Mouse (Mus musculus) heart, postnatal 0 days (tissue): ENCODE data around the gene Cox6a1. TPM values are rescaled to one million over a fixed set of nuclear protein-coding genes. Genes with fewer than 3 reads are reported as not detected.
A peak's percentile ranks its signal among the peaks of the same experiment; 100 is the strongest.

Experiments used
- ATAC-seq: fragments of 200-750 bp; cut with Nextera tagmentation; 2 replicates; pipeline ENCODE4 v1.8.0; 2017; ENCODE audit warnings: low read depth, moderate number of reproducible peaks, moderate library complexity; ENCODE audit not compliant: insufficient read depth
- DNase-seq: peaks from one replicate; pipeline ENCODE4 v3.0.0-alpha.2; 2016; ENCODE audit warnings: low spot score
- H3K27ac ChIP-seq: fragments of 300-500 bp; sonication (generic); 2 replicates; pipeline ENCODE4 v1.5.1; 2014; ENCODE audit warnings: low read depth, mild to moderate bottlenecking
- H3K27me3 ChIP-seq: fragments of 300-500 bp; sonication (generic); 2 replicates; pipeline ENCODE4 v1.6.1; 2014; ENCODE audit warnings: low read length, mixed read lengths; ENCODE audit not compliant: control insufficient read depth, insufficient read depth
- H3K36me3 ChIP-seq: fragments of 300-500 bp; sonication (generic); replicated peaks from 2 replicates; pipeline ENCODE4 v1.6.1; 2014; ENCODE audit warnings: low read length, mixed read lengths; ENCODE audit not compliant: control insufficient read depth, insufficient read depth
- H3K4me1 ChIP-seq: fragments of 300-500 bp; sonication (generic); 2 replicates; pipeline ENCODE4 v1.6.1; 2014; ENCODE audit warnings: antibody characterized with exemption; ENCODE audit not compliant: control insufficient read depth, insufficient read depth
- H3K4me2 ChIP-seq: fragments of 300-500 bp; sonication (generic); 2 replicates; pipeline ENCODE4 v1.6.1; 2014; ENCODE audit warnings: low read depth, mild to moderate bottlenecking, low read length, moderate library complexity
- H3K4me3 ChIP-seq: fragments of 300-500 bp; sonication (generic); 2 replicates; pipeline ENCODE4 v1.5.1; 2014; ENCODE audit warnings: low read depth, low read length
- H3K9ac ChIP-seq: fragments of 300-500 bp; sonication (generic); replicated peaks from 2 replicates; pipeline ENCODE4 v1.6.1; 2014; ENCODE audit warnings: low read depth, low read length, mixed read lengths
- H3K9me3 ChIP-seq: fragments of 300-500 bp; sonication (generic); replicated peaks from 2 replicates; pipeline ENCODE4 v1.6.1; 2016; ENCODE audit warnings: low read length; ENCODE audit not compliant: control insufficient read depth
- CTCF ChIP-seq: IDR thresholded peaks from 2 replicates; pipeline ENCODE4 v1.5.1; 2016; ENCODE audit warnings: antibody characterized with exemption, control low read depth, low read depth
- EP300 ChIP-seq: IDR thresholded peaks from 2 replicates; pipeline ENCODE4 v1.6.1; 2016; ENCODE audit warnings: antibody characterized with exemption, low read depth
- WGBS: fragments of 180-500 bp; shearing (Covaris S2); extraction: QIAGEN DNeasy Blood & Tissue Kit; methylation state at CpG from one replicate; pipeline ENCODE4 v1.1.7; 2014; 5-methylcytosine and 5-hydroxymethylcytosine counted together
- polyA plus RNA-seq: library from polyadenylated mRNA; unstranded; fragments of >200 nt; fragmentation: Nextera tagmentation; extraction: Ambion mirVana; gene quantifications from 2 replicates; pipeline ENCODE4 v1.2.1, GENCODE M21; 2015
- total RNA-seq: library from RNA; depleted of rRNA; stranded (reverse); fragments of >200 nt; gene quantifications from 2 replicates; pipeline ENCODE4 v1.2.3, GENCODE M21; 2014; ENCODE audit warnings: low replicate concordance; rRNA removed

Cox6a1 gene
- total RNA-seq (1,673 and 1,690 TPM in 2 replicates), polyA plus RNA-seq (2,126 and 2,128 TPM in 2 replicates)

DNA sequence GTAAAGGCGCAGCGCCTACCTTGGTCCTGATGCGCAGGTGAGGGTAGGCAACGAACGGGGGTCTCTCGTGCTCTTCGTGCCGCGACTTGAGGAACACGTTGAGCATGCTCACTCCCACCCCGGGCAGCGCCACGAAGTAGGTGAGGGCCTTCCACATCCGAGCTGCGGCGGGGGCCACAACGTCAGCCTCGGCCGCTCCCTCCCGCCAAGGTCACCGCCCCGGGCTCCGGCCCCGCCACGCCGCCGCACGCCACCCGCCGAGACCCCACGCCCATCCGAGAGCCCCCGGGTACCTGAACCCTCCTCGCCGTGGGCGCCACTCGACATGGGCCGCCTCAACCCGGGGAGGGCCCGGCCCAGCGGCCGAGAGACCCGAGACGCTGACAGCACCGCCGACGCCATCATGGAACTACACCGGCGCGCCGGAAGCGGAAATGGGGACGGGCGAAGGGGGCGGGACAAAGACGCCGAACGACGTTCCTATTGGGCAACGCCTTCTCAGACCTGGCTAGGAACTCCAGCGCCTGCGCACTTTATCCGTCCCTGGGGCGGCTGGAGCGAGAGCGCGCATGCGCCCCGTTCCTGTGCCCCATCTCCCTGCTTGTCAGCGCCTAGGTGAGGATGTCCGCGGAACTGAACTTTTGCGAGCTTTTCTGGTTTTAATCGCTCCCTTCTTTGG, at the start of gene Cox6a1:
Gene Cox6a1 (minus strand): TSS at position 436 of the 679 bp plus-strand sequence.
- H3K27ac ChIP-seq = peak within 1 kb of the TSS; percentile 80
- H3K4me3 ChIP-seq = peak within 1 kb of the TSS; percentile 89
- DNase-seq = peak; percentile 98
- H3K27me3 ChIP-seq = no peaks in the 10 kb centered on the region
- WGBS = under 1% methylated on average over 71 of the region's 74 CpGs
- TF ChIP-seq EP300 (no peak), CTCF (no peak)
- peaks cover 28% of the 10 kb centered on the region for H3K36me3 ChIP-seq
- peak within 1 kb of the TSS; percentile 95 for H3K4me2 ChIP-seq
- peak; percentile 96 for ATAC-seq
- H3K9me3 ChIP-seq = no peaks in the 10 kb centered on the region
- peak within 1 kb of the TSS; percentile 87 for H3K9ac ChIP-seq
- 0 out of 2 replicates have a peak, but pooled peaks cover 6% of the 10 kb centered on the region for H3K4me1 ChIP-seq

- Histone ChIP-seq H3K9me3 (no peaks in the 10 kb centered on the region), H3K4me2 (peak overlapping the region; percentile 66), H3K9ac (peak overlapping the region; percentile 48; the same call in 1 of the 2 replicates), H3K4me3 (peak overlapping the region; percentile 32), H3K36me3 (no peaks in the 10 kb centered on the region), H3K27ac (no peak overlapping the region), H3K4me1 (0 out of 2 replicates have a peak, but pooled peaks cover 9% of the 10 kb centered on the region), H3K27me3 (peaks cover 22% of the 10 kb centered on the region)
- 5% methylated on average over 46 of the region's 48 CpGs for WGBS
- ATAC-seq (no peak), DNase-seq (no peak)
- no peak for TF ChIP-seq EP300
- no peak for TF ChIP-seq CTCF
Measured at GRCm38 (mm10) chr5:115397839-115398780, 49.3 kb upstream of the Cox6a1 start.

DNA sequence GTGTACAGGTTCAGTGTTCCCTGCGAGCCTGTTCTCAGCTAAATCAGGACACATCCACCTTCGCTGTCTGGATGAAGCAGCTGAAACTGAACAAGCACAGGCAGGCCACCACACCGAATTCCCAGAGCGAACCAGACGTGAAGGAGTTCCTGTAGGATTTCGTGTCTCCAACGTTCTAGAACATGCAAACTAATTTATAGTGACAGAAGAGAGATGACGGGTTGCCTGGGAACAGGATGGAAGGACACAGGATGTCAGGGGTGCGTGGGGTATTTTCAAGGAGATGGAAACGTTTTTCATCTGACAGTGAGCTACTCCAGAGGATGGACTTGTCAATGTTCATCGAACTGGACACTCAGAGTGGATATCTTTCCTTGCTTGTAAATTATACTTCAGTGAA, 47.9 kb upstream of the Cox6a1 start:
- Histone ChIP-seq H3K4me1 (0 out of 2 replicates have a peak, but pooled peaks cover 9% of the 10 kb centered on the region), H3K27me3 (peaks cover 22% of the 10 kb centered on the region), H3K36me3 (no peaks in the 10 kb centered on the region), H3K27ac (no peak overlapping the region), H3K9me3 (no peaks in the 10 kb centered on the region), H3K9ac (no peak overlapping the region), H3K4me3 (no peak overlapping the region), H3K4me2 (no peak overlapping the region)
- no peak for DNase-seq
- 66% methylated on average over 11 of the region's 11 CpGs for WGBS
- no peak for ATAC-seq
- TF ChIP-seq CTCF (no peak), EP300 (no peak)

GRCm38 (mm10) chr5:115394836-115395235, 46.1 kb upstream of the Cox6a1 start:
- TF ChIP-seq EP300 (no peak), CTCF (no peak)
- H3K4me3 ChIP-seq = no peak overlapping the region
- no peaks in the 10 kb centered on the region for H3K36me3 ChIP-seq
- no peak for ATAC-seq
- no peaks in the 10 kb centered on the region for H3K9me3 ChIP-seq
- no peak overlapping the region for H3K9ac ChIP-seq
- WGBS = 35% methylated on average over 10 of the region's 10 CpGs
- DNase-seq = no peak
- 0 out of 2 replicates have a peak, but pooled peaks cover 9% of the 10 kb centered on the region for H3K4me1 ChIP-seq
- H3K4me2 ChIP-seq = no peak overlapping the region
- H3K27ac ChIP-seq = no peak overlapping the region
- peaks cover 22% of the 10 kb centered on the region for H3K27me3 ChIP-seq

- 0 out of 2 replicates have a peak, but pooled peaks cover 9% of the 10 kb centered on the region for H3K4me1 ChIP-seq
- DNase-seq (no peak), ATAC-seq (no peak)
- TF ChIP-seq CTCF (no peak), EP300 (no peak)
- H3K27me3 ChIP-seq = peaks cover 22% of the 10 kb centered on the region
- no peak overlapping the region for H3K9ac ChIP-seq
- no peak overlapping the region for H3K27ac ChIP-seq
- no peaks in the 10 kb centered on the region for H3K9me3 ChIP-seq
- H3K36me3 ChIP-seq = no peaks in the 10 kb centered on the region
- no peak overlapping the region for H3K4me3 ChIP-seq
- 9% methylated on average over 8 of the region's 8 CpGs for WGBS
- H3K4me2 ChIP-seq = no peak overlapping the region
Measured at GRCm38 (mm10) chr5:115394223-115394622, 45.4 kb upstream of the Cox6a1 start.
